Mouse (Mus musculus) liver, embryonic 13.5 days (tissue): Measurements from ENCODE around the gene Tsc22d3. TPM values are rescaled to one million over a fixed set of nuclear protein-coding genes. Genes with fewer than 3 reads are reported as not detected.

Experiments used
- ATAC-seq: fragments of 200-750 bp; cut with Nextera tagmentation; 2 replicates; pipeline ENCODE4 v1.8.0; 2017; ENCODE audit warnings: low read depth, mild to moderate bottlenecking, moderate number of reproducible peaks, moderate library complexity
- DNase-seq: peaks from one replicate; pipeline ENCODE4 v3.0.0; 2022
- H3K27ac ChIP-seq: fragments of 300-500 bp; sonication (generic); 2 replicates; pipeline ENCODE4 v1.5.1; 2015; ENCODE audit warnings: moderate library complexity, mild to moderate bottlenecking, inconsistent platforms
- H3K27me3 ChIP-seq: fragments of 300-500 bp; sonication (generic); 2 replicates; pipeline ENCODE4 v1.6.1; 2015; ENCODE audit warnings: mild to moderate bottlenecking, inconsistent platforms
- H3K36me3 ChIP-seq: fragments of 300-500 bp; sonication (generic); 2 replicates; pipeline ENCODE4 v1.6.1; 2015; ENCODE audit warnings: mild to moderate bottlenecking, inconsistent platforms
- H3K4me1 ChIP-seq: fragments of 300-500 bp; sonication (generic); replicated peaks from 2 replicates; pipeline ENCODE4 v1.6.1; 2015; ENCODE audit warnings: inconsistent platforms
- H3K4me2 ChIP-seq: fragments of 300-500 bp; sonication (generic); 2 replicates; pipeline ENCODE4 v1.6.1; 2015; ENCODE audit warnings: inconsistent platforms, mild to moderate bottlenecking, moderate library complexity
- H3K4me3 ChIP-seq: fragments of 300-500 bp; sonication (generic); replicated peaks from 2 replicates; pipeline ENCODE4 v1.5.1; 2015; ENCODE audit warnings: mild to moderate bottlenecking, inconsistent platforms
- H3K9ac ChIP-seq: fragments of 300-500 bp; sonication (generic); 2 replicates; pipeline ENCODE4 v1.6.1; 2015; ENCODE audit warnings: mild to moderate bottlenecking, inconsistent platforms
- H3K9me3 ChIP-seq: fragments of 300-500 bp; sonication (generic); replicated peaks from 2 replicates; pipeline ENCODE4 v1.6.1; 2016; ENCODE audit warnings: inconsistent platforms
- WGBS: fragments of 180-500 bp; shearing (Covaris S2); methylation state at CpG from one replicate; pipeline ENCODE4 v1.1.7; 2015; ENCODE audit not compliant: insufficient replicate concordance; 5-methylcytosine and 5-hydroxymethylcytosine counted together
- polyA plus RNA-seq: library from polyadenylated mRNA; unstranded; fragments of >200 nt; fragmentation: Nextera tagmentation; extraction: Ambion mirVana; gene quantifications from 2 replicates; pipeline ENCODE4 v1.2.1, GENCODE M21; 2015

Tsc22d3 gene
- polyA plus RNA-seq, 1 experiment from 2014 or later, result 10.9 TPM

DNA sequence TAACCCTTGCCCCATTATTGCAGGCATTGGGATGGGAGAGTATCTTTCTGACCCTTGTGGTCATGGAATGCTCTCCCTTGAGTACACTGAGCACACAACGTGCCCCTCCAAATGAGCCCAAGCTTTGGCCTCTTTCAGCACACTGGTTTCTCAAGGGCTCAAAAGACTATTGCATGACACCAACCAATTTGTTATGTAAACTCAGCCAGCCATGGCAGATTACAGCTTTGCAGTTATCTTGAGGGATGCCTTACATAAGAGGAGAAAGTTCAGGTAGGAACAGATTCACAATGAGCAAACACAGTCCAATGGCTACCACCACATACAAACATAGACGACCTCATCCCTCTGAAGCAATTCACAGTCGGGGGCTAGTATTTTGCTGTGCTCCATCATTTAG lies 9.3 kb downstream of the Tsc22d3 start:
- ATAC-seq, result no peak
- 65% methylated on average over 3 of the region's 3 CpGs for WGBS

GRCm38 (mm10) chrX:140590142-140590541 lies 10.3 kb downstream of the Tsc22d3 start:
- no peak for DNase-seq
- H3K4me1 ChIP-seq, result no peaks in the 10 kb centered on the region
- no peak overlapping the region for H3K4me3 ChIP-seq
- no peak overlapping the region for H3K9ac ChIP-seq
- peaks cover 3% of the 10 kb centered on the region; the same call in 1 of the 2 replicates for H3K27me3 ChIP-seq
- WGBS, result 46% methylated on average over 2 of the region's 2 CpGs
- H3K9me3 ChIP-seq, result no peaks in the 10 kb centered on the region
- no peak overlapping the region for H3K27ac ChIP-seq
- H3K36me3 ChIP-seq, result no peaks in the 10 kb centered on the region
- H3K4me2 ChIP-seq, result no peak overlapping the region
- no peak for ATAC-seq

More for the DNA sequence above, 9.3 kb downstream of the Tsc22d3 start:
- no peak overlapping the region for H3K4me2 ChIP-seq
- H3K27me3 ChIP-seq, result peaks cover 3% of the 10 kb centered on the region; the same call in 1 of the 2 replicates
- H3K4me3 ChIP-seq, result no peak overlapping the region
- H3K36me3 ChIP-seq, result no peaks in the 10 kb centered on the region
- no peak overlapping the region for H3K9ac ChIP-seq
- no peak for DNase-seq
- H3K4me1 ChIP-seq, result no peaks in the 10 kb centered on the region
- H3K27ac ChIP-seq, result no peak overlapping the region
- H3K9me3 ChIP-seq, result no peaks in the 10 kb centered on the region

DNA sequence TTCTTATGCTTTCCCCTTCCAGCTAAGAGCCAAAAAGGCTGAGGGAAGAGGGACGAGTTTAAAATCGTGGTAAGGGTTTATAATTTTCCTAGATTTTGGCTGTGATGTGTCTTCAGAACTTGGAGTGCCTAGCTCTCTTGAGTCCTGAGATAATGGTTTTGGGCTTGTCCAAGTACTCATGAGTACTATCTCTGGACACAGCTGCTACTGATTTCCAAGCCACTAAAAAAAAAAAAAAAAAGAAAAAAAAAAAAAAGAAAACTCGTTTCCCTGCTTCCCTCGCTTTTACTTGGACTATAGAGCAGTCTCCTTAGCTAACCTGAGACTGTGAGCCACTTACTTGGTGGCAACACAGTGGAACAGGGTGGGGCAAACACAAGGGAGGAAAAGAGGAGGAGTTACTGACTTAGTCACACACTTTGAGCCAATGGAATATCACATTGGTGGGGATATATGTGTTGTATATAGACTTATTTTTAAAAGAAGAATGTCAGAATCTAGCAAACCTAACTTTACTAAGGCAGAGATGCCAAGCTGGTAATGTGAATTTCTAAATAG lies 11.2 kb downstream of the Tsc22d3 start:
- peaks cover 3% of the 10 kb centered on the region; the same call in 1 of the 2 replicates for H3K27me3 ChIP-seq
- no peak overlapping the region for H3K4me2 ChIP-seq
- 39% methylated on average over 4 of the region's 4 CpGs for WGBS
- H3K36me3 ChIP-seq, result no peaks in the 10 kb centered on the region
- H3K9ac ChIP-seq, result no peak overlapping the region
- ATAC-seq (no peak), DNase-seq (no peak)
- no peaks in the 10 kb centered on the region for H3K4me1 ChIP-seq
- no peak overlapping the region for H3K27ac ChIP-seq
- no peaks in the 10 kb centered on the region for H3K9me3 ChIP-seq
- no peak overlapping the region for H3K4me3 ChIP-seq

DNA sequence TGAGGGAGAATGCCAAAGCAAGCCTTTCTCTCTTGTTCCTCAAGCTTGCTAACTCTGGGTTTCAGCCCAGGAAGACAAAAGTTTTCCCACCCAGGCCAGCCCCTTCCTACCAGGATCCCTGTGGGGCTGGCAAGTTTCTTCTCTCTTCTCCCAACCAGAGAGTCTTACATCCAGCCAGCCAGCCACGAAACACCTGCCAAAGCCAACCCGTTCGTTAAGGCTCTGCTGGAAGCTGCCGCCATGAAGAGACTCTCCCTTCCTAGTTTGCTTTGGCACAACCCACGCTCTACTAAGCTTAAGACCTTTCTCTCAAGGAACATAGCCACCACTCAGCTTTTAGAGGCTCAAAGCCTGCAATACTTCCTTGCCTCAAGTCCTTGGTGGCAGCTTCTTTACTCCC lies 11.9 kb downstream of the Tsc22d3 start:
- Histone ChIP-seq H3K36me3 (no peaks in the 10 kb centered on the region), H3K27me3 (peaks cover 10% of the 10 kb centered on the region; the same call in 1 of the 2 replicates), H3K4me1 (no peaks in the 10 kb centered on the region), H3K9ac (no peak overlapping the region), H3K4me2 (no peak overlapping the region), H3K9me3 (no peaks in the 10 kb centered on the region), H3K27ac (no peak overlapping the region), H3K4me3 (no peak overlapping the region)
- ATAC-seq (no peak), DNase-seq (no peak)
- 74% methylated on average over 5 of the region's 5 CpGs for WGBS

GRCm38 (mm10) chrX:140580416-140580815 lies 20.0 kb downstream of the Tsc22d3 start:
- H3K4me3 ChIP-seq, result no peak overlapping the region
- H3K9me3 ChIP-seq, result no peaks in the 10 kb centered on the region
- H3K4me1 ChIP-seq, result no peaks in the 10 kb centered on the region
- no peak for DNase-seq
- no peaks in the 10 kb centered on the region for H3K36me3 ChIP-seq
- WGBS, result 43% methylated on average over 3 of the region's 3 CpGs
- no peak overlapping the region for H3K4me2 ChIP-seq
- no peak overlapping the region for H3K27ac ChIP-seq
- H3K9ac ChIP-seq, result no peak overlapping the region
- no peak for ATAC-seq
- H3K27me3 ChIP-seq, result peaks cover 19% of the 10 kb centered on the region; the same call in 1 of the 2 replicates

DNA sequence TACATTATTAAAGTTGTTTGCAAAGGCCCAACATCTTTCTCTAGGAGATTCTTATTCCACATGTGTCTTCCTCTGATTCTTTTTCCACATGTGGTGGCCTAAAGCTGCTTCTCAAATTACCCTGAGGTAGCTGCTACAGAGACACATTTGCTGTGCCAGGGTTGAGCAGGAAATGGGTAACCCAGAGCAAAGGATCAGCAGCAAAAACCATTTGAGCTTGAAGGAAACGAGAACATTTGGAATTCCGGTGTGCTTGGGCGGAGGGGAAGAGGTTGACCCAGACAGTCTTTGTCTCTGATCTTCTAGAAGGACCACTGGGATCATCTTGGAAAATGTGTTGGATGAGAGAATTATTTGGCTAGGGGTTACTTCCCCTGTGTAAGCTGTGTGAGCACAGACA lies 24.8 kb downstream of the Tsc22d3 start:
- Histone ChIP-seq H3K36me3 (no peaks in the 10 kb centered on the region), H3K27ac (no peak overlapping the region), H3K9ac (no peak overlapping the region), H3K4me1 (no peaks in the 10 kb centered on the region), H3K27me3 (peaks cover 17% of the 10 kb centered on the region; the same call in 1 of the 2 replicates), H3K4me3 (no peak overlapping the region), H3K4me2 (no peak overlapping the region), H3K9me3 (no peaks in the 10 kb centered on the region)
- 59% methylated on average over 3 of the region's 3 CpGs for WGBS
- no peak for DNase-seq
- no peak for ATAC-seq

DNA sequence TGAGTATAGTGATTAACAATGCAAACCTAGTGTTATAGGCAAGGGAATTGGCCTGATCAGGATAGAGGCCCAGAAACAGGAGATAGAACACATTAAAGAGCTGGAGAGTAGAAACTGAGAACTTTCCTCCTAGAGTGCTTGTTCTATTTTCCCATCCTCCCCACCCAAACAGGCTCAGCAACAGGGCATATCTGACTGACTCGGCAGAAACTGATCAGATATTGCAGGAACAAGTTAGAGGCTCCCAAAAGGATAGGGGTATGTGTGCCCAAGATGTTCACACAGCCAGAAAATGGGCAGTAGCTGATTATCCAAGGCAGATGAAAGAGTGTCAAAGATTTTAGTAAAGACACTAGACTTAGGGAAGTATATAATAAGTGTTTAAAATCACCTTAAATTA lies 25.3 kb downstream of the Tsc22d3 start:
- Histone ChIP-seq H3K9me3 (no peaks in the 10 kb centered on the region), H3K9ac (no peak overlapping the region), H3K4me2 (no peak overlapping the region), H3K27me3 (peaks cover 17% of the 10 kb centered on the region; the same call in 1 of the 2 replicates), H3K27ac (no peak overlapping the region), H3K4me1 (no peaks in the 10 kb centered on the region), H3K4me3 (no peak overlapping the region), H3K36me3 (no peaks in the 10 kb centered on the region)
- DNase-seq (no peak), ATAC-seq (no peak)
- WGBS, result 14% methylated on average over 1 of the region's 1 CpGs

DNA sequence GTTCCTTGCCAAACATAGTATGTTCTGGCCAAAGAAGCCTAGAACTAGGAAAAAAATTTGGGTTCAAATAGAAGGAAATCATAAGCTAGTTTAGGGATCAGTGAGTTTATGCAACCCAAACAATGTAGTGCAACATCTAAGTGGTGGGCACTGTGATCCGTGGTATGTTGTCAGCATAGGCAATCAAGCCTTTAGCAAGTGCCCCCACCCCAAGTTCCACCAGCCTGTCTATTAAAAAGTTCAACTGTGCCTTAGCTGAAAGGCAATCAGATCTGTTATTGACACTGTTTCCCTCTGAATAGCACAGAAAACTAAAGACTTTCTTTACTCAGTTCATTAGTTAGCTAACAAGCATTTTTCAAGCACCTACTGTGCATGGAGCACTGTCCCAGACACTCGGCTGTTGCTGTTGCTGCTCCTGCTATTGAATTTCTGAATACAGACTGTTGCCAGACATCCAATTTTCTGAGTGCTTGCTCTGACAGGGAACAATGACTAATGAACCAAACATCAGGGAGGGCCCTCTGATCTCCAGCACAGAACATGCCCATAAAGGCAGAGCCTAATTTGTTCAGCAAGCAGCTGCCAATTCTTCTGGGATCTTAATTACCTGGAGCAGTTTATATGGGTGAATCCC lies 27.6 kb downstream of the Tsc22d3 start:
- Histone ChIP-seq H3K9ac (no peak overlapping the region), H3K27me3 (peaks cover 17% of the 10 kb centered on the region; the same call in 1 of the 2 replicates)
- 51% methylated on average over 2 of the region's 2 CpGs for WGBS

DNA sequence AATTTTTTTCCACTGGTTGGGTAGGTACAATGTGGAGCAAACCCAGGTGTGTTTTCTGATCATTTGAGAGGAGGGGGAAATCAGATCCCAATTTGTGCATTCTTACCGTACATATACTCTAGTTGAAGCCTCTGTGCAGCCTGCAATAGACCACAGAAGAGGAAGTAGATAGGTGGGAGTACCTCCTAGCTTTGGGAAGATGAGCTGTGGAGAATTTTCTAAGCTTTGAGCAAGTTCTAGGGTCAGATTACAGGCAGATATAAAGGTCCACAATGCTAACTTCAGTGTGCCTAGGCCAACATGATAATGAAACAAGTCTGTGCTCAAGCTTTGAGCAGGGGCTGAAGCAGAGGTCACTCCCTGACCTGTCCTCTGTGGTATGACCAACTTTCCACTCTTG lies 30.9 kb downstream of the Tsc22d3 start:
- no peak overlapping the region for H3K9ac ChIP-seq
- H3K4me3 ChIP-seq, result no peak overlapping the region
- no peaks in the 10 kb centered on the region for H3K9me3 ChIP-seq
- no peaks in the 10 kb centered on the region for H3K36me3 ChIP-seq
- no peak overlapping the region for H3K27ac ChIP-seq
- no peaks in the 10 kb centered on the region for H3K4me1 ChIP-seq
- peaks cover 14% of the 10 kb centered on the region; the same call in 1 of the 2 replicates for H3K27me3 ChIP-seq
- WGBS, result 33% methylated on average over 1 of the region's 1 CpGs
- ATAC-seq (no peak), DNase-seq (no peak)
- no peak overlapping the region for H3K4me2 ChIP-seq

More for the DNA sequence above, 27.6 kb downstream of the Tsc22d3 start:
- H3K9me3 ChIP-seq, result no peaks in the 10 kb centered on the region
- no peak overlapping the region for H3K4me3 ChIP-seq
- ATAC-seq (no peak), DNase-seq (no peak)
- no peaks in the 10 kb centered on the region for H3K4me1 ChIP-seq
- H3K27ac ChIP-seq, result no peak overlapping the region
- no peak overlapping the region for H3K4me2 ChIP-seq
- H3K36me3 ChIP-seq, result no peaks in the 10 kb centered on the region

GRCm38 (mm10) chrX:140567711-140568407 lies 32.6 kb downstream of the Tsc22d3 start:
- DNase-seq (no peak), ATAC-seq (0 out of 2 replicates have a peak, but pooled peaks have one; percentile 41)
- 37% methylated on average over 1 of the region's 1 CpGs for WGBS
- Histone ChIP-seq H3K27ac (no peak overlapping the region), H3K9ac (no peak overlapping the region), H3K4me2 (no peak overlapping the region), H3K27me3 (peaks cover 9% of the 10 kb centered on the region; the same call in 1 of the 2 replicates), H3K4me1 (no peaks in the 10 kb centered on the region), H3K9me3 (no peaks in the 10 kb centered on the region), H3K36me3 (no peaks in the 10 kb centered on the region), H3K4me3 (no peak overlapping the region)

- Histone ChIP-seq H3K4me1 (no peaks in the 10 kb centered on the region), H3K4me3 (no peak overlapping the region), H3K27me3 (peaks cover 9% of the 10 kb centered on the region; the same call in 1 of the 2 replicates), H3K9me3 (no peaks in the 10 kb centered on the region), H3K27ac (no peak overlapping the region), H3K4me2 (no peak overlapping the region), H3K9ac (no peak overlapping the region), H3K36me3 (no peaks in the 10 kb centered on the region)
- no peak for DNase-seq
- no peak for ATAC-seq
- 53% methylated on average over 2 of the region's 2 CpGs for WGBS
Measured at GRCm38 (mm10) chrX:140565759-140566158, 34.7 kb downstream of the Tsc22d3 start.
